Mouse (Mus musculus): ENCODE results near the gene Phykpl. TPM values are rescaled to one million over a fixed set of nuclear protein-coding genes. Genes with fewer than 3 reads are reported as not detected.

Phykpl gene
- polyA plus RNA-seq (2015; fragmentation: Nextera tagmentation; extraction: Ambion mirVana): 20.6 and 21.7 TPM in 2 replicates

GRCm38 (mm10) chr11:51584431-51585248 is at the start of gene Phykpl:
Gene Phykpl (plus strand): TSS chr11:51584757.
- Histone ChIP-seq H3K27ac (peak within 1 kb of the TSS; percentile 95), H3K27me3 (replicated peaks) (no peaks in the 10 kb centered on the region), H3K36me3 (peaks cover 28% of the 10 kb centered on the region), H3K9ac (peak within 1 kb of the TSS; percentile 75), H3K9me3 (no peaks in the 10 kb centered on the region), H3K4me3 (replicated peaks) (peak within 1 kb of the TSS; percentile 70), H3K4me2 (peak within 1 kb of the TSS; percentile 80), H3K4me1 (peaks cover 30% of the 10 kb centered on the region)
- WGBS: under 1% methylated on average over 59 of the region's 59 CpGs
- peak; percentile 94 for ATAC-seq (ENCODE audit: insufficient read depth, low FRiP score, low read depth)

GRCm38 (mm10) chr11:51538388-51538787 is 46.2 kb upstream of the Phykpl start:
- H3K4me2 ChIP-seq: no peak overlapping the region
- no peaks in the 10 kb centered on the region for H3K36me3 ChIP-seq
- no peak overlapping the region for H3K27ac ChIP-seq
- ATAC-seq (ENCODE audit: insufficient read depth, low FRiP score, low read depth): no peak
- 0 out of 2 replicates have a peak, but pooled peaks cover 4% of the 10 kb centered on the region for H3K4me1 ChIP-seq
- WGBS: 57% methylated on average over 7 of the region's 7 CpGs
- no peaks in the 10 kb centered on the region for H3K9me3 ChIP-seq
- H3K9ac ChIP-seq: no peak overlapping the region
- no peak overlapping the region for H3K4me3 ChIP-seq (replicated peaks)
- H3K27me3 ChIP-seq (replicated peaks): no peaks in the 10 kb centered on the region

GRCm38 (mm10) chr11:51538919-51539758 is 45.4 kb upstream of the Phykpl start:
- H3K9me3 ChIP-seq: no peaks in the 10 kb centered on the region
- H3K4me2 ChIP-seq: no peak overlapping the region
- H3K36me3 ChIP-seq: no peaks in the 10 kb centered on the region
- H3K4me3 ChIP-seq (replicated peaks): no peak overlapping the region
- no peak overlapping the region for H3K27ac ChIP-seq
- no peak overlapping the region for H3K9ac ChIP-seq
- no peak; the same call in 1 of the 2 replicates for ATAC-seq (ENCODE audit: insufficient read depth, low FRiP score, low read depth)
- H3K27me3 ChIP-seq (replicated peaks): no peaks in the 10 kb centered on the region
- 0 out of 2 replicates have a peak, but pooled peaks cover 4% of the 10 kb centered on the region for H3K4me1 ChIP-seq
- 61% methylated on average over 13 of the region's 13 CpGs for WGBS

- no peaks in the 10 kb centered on the region for H3K36me3 ChIP-seq
- H3K9me3 ChIP-seq: no peaks in the 10 kb centered on the region
- no peak overlapping the region for H3K4me3 ChIP-seq (replicated peaks)
- no peak overlapping the region for H3K4me2 ChIP-seq
- WGBS: 10% methylated on average over 10 of the region's 10 CpGs
- H3K27ac ChIP-seq: no peak overlapping the region
- no peak overlapping the region for H3K9ac ChIP-seq
- ATAC-seq (ENCODE audit: insufficient read depth, low FRiP score, low read depth): peak; percentile 75
- no peaks in the 10 kb centered on the region for H3K27me3 ChIP-seq (replicated peaks)
- 0 out of 2 replicates have a peak, but pooled peaks cover 4% of the 10 kb centered on the region for H3K4me1 ChIP-seq
Measured at GRCm38 (mm10) chr11:51539759-51540282, 44.7 kb upstream of the Phykpl start.

GRCm38 (mm10) chr11:51542424-51542823 is 42.1 kb upstream of the Phykpl start:
- Histone ChIP-seq H3K4me2 (no peak overlapping the region), H3K27me3 (replicated peaks) (no peaks in the 10 kb centered on the region), H3K4me1 (0 out of 2 replicates have a peak, but pooled peaks cover 4% of the 10 kb centered on the region), H3K9me3 (no peaks in the 10 kb centered on the region), H3K27ac (no peak overlapping the region), H3K36me3 (no peaks in the 10 kb centered on the region), H3K9ac (no peak overlapping the region), H3K4me3 (replicated peaks) (no peak overlapping the region)
- ATAC-seq (ENCODE audit: insufficient read depth, low FRiP score, low read depth): no peak
- 67% methylated on average over 9 of the region's 9 CpGs for WGBS

- H3K27ac ChIP-seq: no peak overlapping the region
- 41% methylated on average over 7 of the region's 7 CpGs for WGBS
- H3K4me2 ChIP-seq: no peak overlapping the region
- H3K9ac ChIP-seq: no peak overlapping the region
- ATAC-seq (ENCODE audit: insufficient read depth, low FRiP score, low read depth): no peak
- no peak overlapping the region for H3K4me3 ChIP-seq (replicated peaks)
- no peaks in the 10 kb centered on the region for H3K27me3 ChIP-seq (replicated peaks)
- 0 out of 2 replicates have a peak, but pooled peaks cover 4% of the 10 kb centered on the region for H3K4me1 ChIP-seq
- H3K9me3 ChIP-seq: no peaks in the 10 kb centered on the region
- no peaks in the 10 kb centered on the region for H3K36me3 ChIP-seq
Measured at GRCm38 (mm10) chr11:51543487-51544050, 41.0 kb upstream of the Phykpl start.

DNA sequence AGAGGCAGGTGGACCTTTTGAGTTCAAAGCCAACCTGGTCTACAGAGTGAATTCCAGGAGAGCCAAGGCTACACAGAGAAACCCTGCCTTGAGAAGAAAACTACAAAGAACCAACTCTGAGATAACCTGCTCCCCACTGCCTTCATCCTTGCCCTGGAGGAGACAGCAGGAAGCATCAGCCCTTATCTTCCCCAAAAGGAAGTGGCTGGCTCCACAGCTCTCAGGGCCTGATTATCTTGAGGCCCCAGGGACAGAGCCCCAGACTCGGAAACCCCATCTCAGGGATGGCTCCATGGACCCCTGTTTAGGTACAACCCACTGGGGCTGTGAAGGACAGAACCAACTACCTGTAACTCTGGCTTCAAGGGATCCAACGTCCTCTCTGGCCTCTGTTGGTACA is 40.1 kb upstream of the Phykpl start:
- 60% methylated on average over 2 of the region's 2 CpGs for WGBS
- Histone ChIP-seq H3K27me3 (replicated peaks) (no peaks in the 10 kb centered on the region), H3K4me1 (0 out of 2 replicates have a peak, but pooled peaks cover 1% of the 10 kb centered on the region), H3K9me3 (no peaks in the 10 kb centered on the region), H3K27ac (no peak overlapping the region), H3K4me3 (replicated peaks) (no peak overlapping the region), H3K9ac (no peak overlapping the region), H3K4me2 (no peak overlapping the region), H3K36me3 (no peaks in the 10 kb centered on the region)
- no peak for ATAC-seq (ENCODE audit: insufficient read depth, low FRiP score, low read depth)

DNA sequence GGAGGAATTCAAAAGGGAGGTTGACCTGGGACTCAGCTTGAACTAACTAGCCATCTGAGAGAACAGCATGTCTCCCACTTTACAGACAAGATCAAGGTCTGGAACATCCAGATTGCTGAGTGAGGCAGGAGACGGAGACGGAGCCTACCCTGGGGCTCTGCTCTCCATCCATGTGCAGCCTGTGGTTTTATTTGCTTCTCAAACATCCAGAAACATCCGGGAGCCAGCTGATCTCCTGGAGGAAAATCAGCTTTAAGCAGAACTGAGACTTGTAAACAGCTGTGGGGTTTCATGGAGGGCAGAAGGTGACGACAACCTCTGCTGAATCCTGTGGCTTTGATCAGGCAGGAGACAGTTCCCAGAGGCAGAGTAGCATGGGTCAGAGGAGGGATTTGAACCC is 38.7 kb upstream of the Phykpl start:
- H3K27me3 ChIP-seq (replicated peaks): no peaks in the 10 kb centered on the region
- H3K9me3 ChIP-seq: no peaks in the 10 kb centered on the region
- 32% methylated on average over 4 of the region's 4 CpGs for WGBS
- no peak overlapping the region for H3K4me3 ChIP-seq (replicated peaks)
- H3K36me3 ChIP-seq: no peaks in the 10 kb centered on the region
- peaks cover 1% of the 10 kb centered on the region; the same call in 1 of the 2 replicates for H3K4me1 ChIP-seq
- H3K27ac ChIP-seq: no peak overlapping the region
- ATAC-seq (ENCODE audit: insufficient read depth, low FRiP score, low read depth): no peak
- no peak overlapping the region for H3K9ac ChIP-seq
- no peak overlapping the region for H3K4me2 ChIP-seq

DNA sequence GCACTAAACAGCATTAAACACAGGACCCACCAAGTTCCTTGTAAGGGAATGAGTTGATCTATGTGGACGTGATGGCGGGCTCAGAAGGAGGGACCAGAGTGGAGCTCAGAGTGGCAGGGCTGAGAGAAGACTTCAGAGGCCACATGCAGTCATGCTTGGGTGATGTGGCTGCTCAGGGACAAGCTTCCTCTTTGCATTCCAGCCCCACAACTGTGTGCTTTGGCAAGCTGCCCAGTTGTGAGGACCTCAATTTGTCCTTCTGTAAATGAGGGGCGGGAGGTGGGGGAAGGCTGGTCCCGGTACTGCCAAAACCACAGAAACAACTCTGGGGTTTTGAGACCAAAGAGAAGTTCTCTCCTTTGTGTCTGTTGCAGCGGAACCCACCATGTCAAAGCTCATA is 33.3 kb upstream of the Phykpl start:
- H3K36me3 ChIP-seq: no peaks in the 10 kb centered on the region
- H3K27me3 ChIP-seq (replicated peaks): no peaks in the 10 kb centered on the region
- no peak overlapping the region for H3K4me2 ChIP-seq
- ATAC-seq (ENCODE audit: insufficient read depth, low FRiP score, low read depth): peak; percentile 62; the same call in 1 of the 2 replicates
- H3K4me3 ChIP-seq (replicated peaks): no peak overlapping the region
- 42% methylated on average over 5 of the region's 5 CpGs for WGBS
- H3K4me1 ChIP-seq: peaks cover 12% of the 10 kb centered on the region; the same call in 1 of the 2 replicates
- H3K9me3 ChIP-seq: no peaks in the 10 kb centered on the region
- H3K9ac ChIP-seq: no peak overlapping the region
- no peak overlapping the region for H3K27ac ChIP-seq

- H3K4me2 ChIP-seq: no peak overlapping the region
- no peak overlapping the region for H3K9ac ChIP-seq
- no peaks in the 10 kb centered on the region for H3K27me3 ChIP-seq (replicated peaks)
- H3K36me3 ChIP-seq: no peaks in the 10 kb centered on the region
- no peak for ATAC-seq (ENCODE audit: insufficient read depth, low FRiP score, low read depth)
- no peaks in the 10 kb centered on the region for H3K9me3 ChIP-seq
- no peak overlapping the region for H3K27ac ChIP-seq
- H3K4me3 ChIP-seq (replicated peaks): no peak overlapping the region
- WGBS: 70% methylated on average over 3 of the region's 3 CpGs
- peaks cover 12% of the 10 kb centered on the region; the same call in 1 of the 2 replicates for H3K4me1 ChIP-seq
Measured at GRCm38 (mm10) chr11:51552091-51552490, 32.5 kb upstream of the Phykpl start.

DNA sequence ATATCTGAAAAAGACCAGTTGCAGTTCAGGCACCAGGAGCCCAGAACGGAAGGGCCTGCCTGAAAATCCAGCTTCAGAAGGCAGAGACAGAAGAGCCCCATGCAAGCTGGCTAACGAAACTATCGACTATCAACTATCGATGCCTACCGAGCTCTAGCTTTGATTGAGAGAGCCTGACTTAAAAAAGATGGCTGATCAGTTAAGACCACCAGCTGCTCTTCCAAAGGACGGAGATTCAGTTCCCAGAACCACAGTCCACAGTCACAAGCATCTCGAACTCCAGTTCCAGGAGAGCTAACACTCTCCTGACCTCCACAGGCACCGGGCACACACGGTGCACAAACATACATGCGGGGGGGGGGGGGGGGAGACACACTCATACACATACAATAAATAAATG is 30.0 kb upstream of the Phykpl start:
- no peaks in the 10 kb centered on the region for H3K9me3 ChIP-seq
- H3K4me1 ChIP-seq: peaks cover 12% of the 10 kb centered on the region; the same call in 1 of the 2 replicates
- ATAC-seq (ENCODE audit: insufficient read depth, low FRiP score, low read depth): no peak
- H3K27ac ChIP-seq: no peak overlapping the region
- H3K36me3 ChIP-seq: no peaks in the 10 kb centered on the region
- H3K4me3 ChIP-seq (replicated peaks): no peak overlapping the region
- H3K27me3 ChIP-seq (replicated peaks): no peaks in the 10 kb centered on the region
- 58% methylated on average over 9 of the region's 10 CpGs for WGBS
- no peak overlapping the region for H3K4me2 ChIP-seq
- H3K9ac ChIP-seq: no peak overlapping the region

All from stomach, embryonic 15.5 days (tissue).